Mouse (Mus musculus): Measurements from ENCODE around the gene Kalrn. TPM values are rescaled to one million over a fixed set of nuclear protein-coding genes. Genes with fewer than 3 reads are reported as not detected.

The Kalrn gene
- total RNA-seq, 2 experiments from 2014 or later: 448 to 531 TPM

DNA sequence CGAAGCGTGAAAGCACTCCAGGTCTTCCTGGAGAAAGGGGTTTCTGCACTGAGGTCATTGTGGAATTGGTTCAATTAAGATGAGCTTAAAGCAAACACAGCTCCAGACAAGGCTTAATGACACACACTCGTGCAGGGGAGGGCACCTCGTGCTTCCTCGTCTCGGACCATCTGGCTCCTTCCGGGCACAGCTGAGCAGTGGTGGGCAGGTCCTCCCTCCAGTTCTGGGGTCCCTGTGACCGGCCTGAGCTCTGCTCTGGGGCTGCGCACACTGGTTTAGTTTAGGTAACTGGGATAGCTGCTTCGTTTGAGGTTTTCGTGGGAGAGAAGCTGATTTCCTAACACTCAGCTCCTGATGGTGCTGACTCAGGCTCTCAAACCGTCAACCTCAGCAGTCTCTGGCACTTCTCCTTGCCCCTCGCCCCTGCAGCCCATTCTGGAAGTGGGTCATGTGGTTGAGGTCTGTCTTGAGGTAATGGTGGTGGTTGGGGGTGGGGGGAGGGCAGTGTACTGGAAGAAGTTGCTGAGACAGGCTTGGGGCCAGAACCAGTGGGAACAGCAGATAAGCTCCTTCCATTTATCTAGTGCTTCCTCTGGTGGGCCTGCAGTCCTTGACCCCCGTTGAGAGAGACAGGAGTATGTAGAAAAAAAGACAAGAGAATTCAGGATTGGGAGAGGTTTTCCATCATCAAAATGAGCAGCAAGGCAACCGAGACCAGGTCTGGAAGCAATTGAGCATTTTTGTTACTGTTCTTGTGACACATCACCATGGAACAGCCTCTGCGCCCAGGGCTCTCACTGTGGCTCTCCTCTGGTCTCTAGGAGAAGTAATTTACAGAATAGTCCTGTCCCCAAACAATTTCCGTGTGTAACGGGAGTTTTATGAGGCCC lies 651.0 kb downstream of the Kalrn start:
- no peak for DNase-seq (ENCODE audit: low spot score in 2 of 2)

DNA sequence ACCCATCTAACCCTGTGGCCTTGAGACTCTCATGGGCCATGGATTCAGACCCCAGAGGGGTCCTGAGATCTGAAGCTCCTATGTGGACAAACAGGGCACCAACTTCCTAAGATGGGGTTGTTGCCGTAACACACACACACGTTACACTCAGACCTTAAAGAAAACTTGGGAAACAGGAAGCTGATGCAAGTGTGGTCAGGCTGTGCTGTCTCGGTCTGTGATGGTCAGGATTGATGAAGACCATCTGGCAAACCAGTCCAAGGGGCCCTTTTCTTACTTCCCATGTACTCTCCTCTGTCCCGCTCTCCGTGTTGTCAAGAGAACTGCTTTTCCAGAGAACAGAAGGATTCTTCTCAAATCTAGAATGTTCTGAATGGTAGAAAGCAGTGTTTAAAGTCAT lies 651.8 kb downstream of the Kalrn start:
- DNase-seq (ENCODE audit: low spot score in 2 of 2): no peak

Other genes starting within 250 kb of the Kalrn start
- not detected for gene Ropn1, start 76.4 kb upstream of the Kalrn start, total RNA-seq (2021)
- gene Ccdc14, start 117.1 kb upstream of the Kalrn start, total RNA-seq (2021): 1 to 10 TPM; 2.6 to 2.9 TPM
- gene Mylk, start 171.7 kb upstream of the Kalrn start, total RNA-seq (2021): 10 to 100 TPM; 13.8 to 15.7 TPM